Mouse (Mus musculus): ENCODE results near the gene Ercc2. TPM values are rescaled to one million over a fixed set of nuclear protein-coding genes. Genes with fewer than 3 reads are reported as not detected.

Ercc2 gene
- 10 to 100 TPM; 37.2 TPM for total RNA-seq (2021)
- long read RNA-seq, experiment 1, transcript Ercc2-201 (23 exons, 3,578 nt): major isoform, 6 of 7 reads
- long read RNA-seq, experiment 1, partial matches to known transcripts: 0 of 7 reads
- long read RNA-seq, experiment 1, other reads (novel, unspliced or antisense): 1 of 7 reads
- long read RNA-seq, experiment 2, partial matches to known transcripts: 1 of 7 reads
- long read RNA-seq, experiment 2, other reads (novel, unspliced or antisense): 4 of 7 reads

GRCm38 (mm10) chr7:19381377-19382165, at the start of gene Ercc2:
TSS of gene Ercc2 (plus strand) at chr7:19382010.
- H3K27ac ChIP-seq: no peak within 1 kb of the TSS; the same call in 1 of the 2 replicates
- DNase-seq (ENCODE audit: extremely low spot score in 1 of 2, low spot score in 2 of 2): peak; percentile 98 to 99
- intact Hi-C loops (cut with DNase I): no loop called here

GRCm38 (mm10) chr7:19332709-19333352, 49.0 kb upstream of the Ercc2 start:
- peak overlapping the region; percentile 50 for H3K4me3 ChIP-seq
- TF ChIP-seq CTCF (IDR thresholded peaks at IDR 0.05): no peak
- DNase-seq (ENCODE audit: extremely low spot score in 1 of 2, low spot score in 2 of 2): peak; percentile 88
- intact Hi-C loops (cut with DNase I): no loop called here
- H3K27ac ChIP-seq: peak overlapping the region; percentile 97

More at GRCm38 (mm10) chr7:19381377-19382165, at the start of gene Ercc2:
- peak within 1 kb of the TSS; percentile 85 for H3K4me3 ChIP-seq
- no peak for TF ChIP-seq CTCF (IDR thresholded peaks at IDR 0.05)

- no peak overlapping the region for H3K27ac ChIP-seq
- H3K4me3 ChIP-seq: no peak overlapping the region
- intact Hi-C loops (cut with DNase I): no loop called here
- no peak for DNase-seq (ENCODE audit: extremely low spot score in 1 of 2, low spot score in 2 of 2)
- no peak for TF ChIP-seq CTCF (IDR thresholded peaks at IDR 0.05)
These were observed 46.2 kb upstream of the Ercc2 start for GRCm38 (mm10) chr7:19335583-19335982.

- intact Hi-C loops (cut with DNase I): no loop called here
- no peak overlapping the region for H3K4me3 ChIP-seq
- no peak for DNase-seq (ENCODE audit: extremely low spot score in 1 of 2, low spot score in 2 of 2)
- no peak for TF ChIP-seq CTCF (IDR thresholded peaks at IDR 0.05)
- peak overlapping the region; percentile 73 for H3K27ac ChIP-seq
These were observed 44.7 kb upstream of the Ercc2 start for GRCm38 (mm10) chr7:19337122-19337521.

- intact Hi-C loops (cut with DNase I): no loop called here
- Histone ChIP-seq H3K27ac (no peak overlapping the region), H3K4me3 (no peak overlapping the region)
- TF ChIP-seq CTCF (IDR thresholded peaks at IDR 0.05): no peak
- DNase-seq (ENCODE audit: extremely low spot score in 1 of 2, low spot score in 2 of 2): no peak
These were observed 43.8 kb upstream of the Ercc2 start for GRCm38 (mm10) chr7:19338060-19338459.

- intact Hi-C loops (cut with DNase I): no loop called here
- H3K4me3 ChIP-seq: no peak overlapping the region
- DNase-seq (ENCODE audit: extremely low spot score in 1 of 2, low spot score in 2 of 2): no peak
- H3K27ac ChIP-seq: no peak overlapping the region
- TF ChIP-seq CTCF (IDR thresholded peaks at IDR 0.05): no peak
These were observed 43.2 kb upstream of the Ercc2 start for GRCm38 (mm10) chr7:19338596-19338995.

- peak overlapping the region; percentile 83; the same call in 1 of the 2 replicates for H3K27ac ChIP-seq
- no peak overlapping the region for H3K4me3 ChIP-seq
- no peak for DNase-seq (ENCODE audit: extremely low spot score in 1 of 2, low spot score in 2 of 2)
- intact Hi-C loops (cut with DNase I): no loop called here
- no peak for TF ChIP-seq CTCF (IDR thresholded peaks at IDR 0.05)
These were observed 40.6 kb upstream of the Ercc2 start for GRCm38 (mm10) chr7:19341250-19341649.

- H3K4me3 ChIP-seq: peak overlapping the region; percentile 53
- intact Hi-C loops (cut with DNase I): loop anchor here (1.0 to 2.0 kb wide), 2 partner anchors 103 to 163 kb away; no protein-coding TSS in a partner anchor
- DNase-seq (ENCODE audit: extremely low spot score in 1 of 2, low spot score in 2 of 2): peak; percentile 59 to 71
- peak overlapping the region; percentile 83 for H3K27ac ChIP-seq
- no peak for TF ChIP-seq CTCF (IDR thresholded peaks at IDR 0.05)
These were observed 39.9 kb upstream of the Ercc2 start for GRCm38 (mm10) chr7:19341761-19342409.

GRCm38 (mm10) chr7:19342481-19343027, 39.3 kb upstream of the Ercc2 start:
- DNase-seq (ENCODE audit: extremely low spot score in 1 of 2, low spot score in 2 of 2): peak; percentile 89 to 94
- intact Hi-C loops (cut with DNase I): loop anchor here (1.0 to 2.0 kb wide), 3 partner anchors 42 to 164 kb away; no protein-coding TSS in a partner anchor
- no peak; the same call in none of the 2 replicates for TF ChIP-seq CTCF (IDR thresholded peaks at IDR 0.05)
- H3K4me3 ChIP-seq: peak overlapping the region; percentile 53
- H3K27ac ChIP-seq: peak overlapping the region; percentile 83

- Histone ChIP-seq H3K27ac (no peak overlapping the region), H3K4me3 (no peak overlapping the region)
- DNase-seq (ENCODE audit: extremely low spot score in 1 of 2, low spot score in 2 of 2): peak; percentile 72 to 81
- intact Hi-C loops (cut with DNase I): loop anchor here (1.0 to 2.0 kb wide), 2 partner anchors 43 to 165 kb away; no protein-coding TSS in a partner anchor
- peak; percentile 98 for TF ChIP-seq CTCF (IDR thresholded peaks at IDR 0.05)
These were observed 38.5 kb upstream of the Ercc2 start for GRCm38 (mm10) chr7:19343210-19343808.

Data from left cerebral cortex, adult 2 months (tissue).